Mouse (Mus musculus): ENCODE data around the gene Dedd2. TPM values are rescaled to one million over a fixed set of nuclear protein-coding genes. Genes with fewer than 3 reads are reported as not detected.

Gene Dedd2
- polyA plus RNA-seq, 2 experiments, result 9.4 to 11.1 TPM

- WGBS, result 3% methylated on average over 6 of the region's 6 CpGs
- no peak for TF ChIP-seq POLR2A (IDR thresholded peaks at IDR 0.05; ENCODE audit: borderline replicate concordance, extremely low read depth, insufficient read depth, insufficient read length)
- no peak overlapping the region for H3K27ac ChIP-seq (replicated peaks; ENCODE audit: low read depth, low read length)
- no peaks in the 10 kb centered on the region for H3K9me3 ChIP-seq (ENCODE audit: control insufficient read depth, low read length)
- DNase-seq (ENCODE audit: low spot score) (no peak), ATAC-seq (ENCODE audit: low FRiP score, low read depth) (no peak)
- no peaks in the 10 kb centered on the region for H3K36me3 ChIP-seq (ENCODE audit: control insufficient read depth, insufficient read depth, low read length)
- H3K4me1 ChIP-seq (ENCODE audit: control insufficient read depth, insufficient read depth, low read length), result peaks cover 11% of the 10 kb centered on the region; the same call in 1 of the 2 replicates
- H3K27me3 ChIP-seq (ENCODE audit: control insufficient read depth, insufficient read depth, low read length), result peaks cover 69% of the 10 kb centered on the region
- H3K9ac ChIP-seq (ENCODE audit: low read depth, low read length, severe bottlenecking), result no peak overlapping the region
- H3K4me3 ChIP-seq (replicated peaks; ENCODE audit: low read length), result no peak overlapping the region
- H3K4me2 ChIP-seq (replicated peaks; ENCODE audit: low read depth, low read length, severe bottlenecking), result no peak overlapping the region
These were observed 39.9 kb downstream of the Dedd2 start for GRCm38 (mm10) chr7:25180512-25180911.

GRCm38 (mm10) chr7:25179606-25180161 lies 40.7 kb downstream of the Dedd2 start, which contains the start of gene Pou2f2:
Gene Pou2f2, minus strand, starts transcription at chr7:25179726.
- Histone ChIP-seq H3K27me3 (ENCODE audit: control insufficient read depth, insufficient read depth, low read length) (peaks cover 69% of the 10 kb centered on the region), H3K4me3 (replicated peaks; ENCODE audit: low read length) (peak within 1 kb of the TSS; percentile 47), H3K27ac (replicated peaks; ENCODE audit: low read depth, low read length) (no peak within 1 kb of the TSS), H3K9me3 (ENCODE audit: control insufficient read depth, low read length) (no peaks in the 10 kb centered on the region), H3K4me1 (ENCODE audit: control insufficient read depth, insufficient read depth, low read length) (peaks cover 11% of the 10 kb centered on the region; the same call in 1 of the 2 replicates), H3K36me3 (ENCODE audit: control insufficient read depth, insufficient read depth, low read length) (no peaks in the 10 kb centered on the region), H3K9ac (ENCODE audit: low read depth, low read length, severe bottlenecking) (peak within 1 kb of the TSS; percentile 36), H3K4me2 (replicated peaks; ENCODE audit: low read depth, low read length, severe bottlenecking) (peak within 1 kb of the TSS; percentile 93)
- ATAC-seq (ENCODE audit: low FRiP score, low read depth) (peak; percentile 87), DNase-seq (ENCODE audit: low spot score) (peak; percentile 77)
- WGBS, result 7% methylated on average over 25 of the region's 56 CpGs
- no peak for TF ChIP-seq POLR2A (IDR thresholded peaks at IDR 0.05; ENCODE audit: borderline replicate concordance, extremely low read depth, insufficient read depth, insufficient read length)

GRCm38 (mm10) chr7:25178787-25179605 lies 41.4 kb downstream of the Dedd2 start:
- H3K4me3 ChIP-seq (replicated peaks; ENCODE audit: low read length), result peak overlapping the region; percentile 47
- peak; percentile 64 for ATAC-seq (ENCODE audit: low FRiP score, low read depth)
- no peak for DNase-seq (ENCODE audit: low spot score)
- peaks cover 11% of the 10 kb centered on the region; the same call in 1 of the 2 replicates for H3K4me1 ChIP-seq (ENCODE audit: control insufficient read depth, insufficient read depth, low read length)
- under 1% methylated on average over 56 of the region's 56 CpGs for WGBS
- H3K9ac ChIP-seq (ENCODE audit: low read depth, low read length, severe bottlenecking), result peak overlapping the region; percentile 36
- peaks cover 69% of the 10 kb centered on the region for H3K27me3 ChIP-seq (ENCODE audit: control insufficient read depth, insufficient read depth, low read length)
- peak overlapping the region; percentile 93 for H3K4me2 ChIP-seq (replicated peaks; ENCODE audit: low read depth, low read length, severe bottlenecking)
- H3K9me3 ChIP-seq (ENCODE audit: control insufficient read depth, low read length), result no peaks in the 10 kb centered on the region
- no peak overlapping the region for H3K27ac ChIP-seq (replicated peaks; ENCODE audit: low read depth, low read length)
- no peaks in the 10 kb centered on the region for H3K36me3 ChIP-seq (ENCODE audit: control insufficient read depth, insufficient read depth, low read length)
- TF ChIP-seq POLR2A (IDR thresholded peaks at IDR 0.05; ENCODE audit: borderline replicate concordance, extremely low read depth, insufficient read depth, insufficient read length), result no peak

GRCm38 (mm10) chr7:25178317-25178716 lies 42.1 kb downstream of the Dedd2 start:
- Histone ChIP-seq H3K27ac (replicated peaks; ENCODE audit: low read depth, low read length) (no peak overlapping the region), H3K36me3 (ENCODE audit: control insufficient read depth, insufficient read depth, low read length) (no peaks in the 10 kb centered on the region), H3K4me1 (ENCODE audit: control insufficient read depth, insufficient read depth, low read length) (peaks cover 11% of the 10 kb centered on the region; the same call in 1 of the 2 replicates), H3K9ac (ENCODE audit: low read depth, low read length, severe bottlenecking) (peak overlapping the region; percentile 36; the same call in 1 of the 2 replicates), H3K4me2 (replicated peaks; ENCODE audit: low read depth, low read length, severe bottlenecking) (peak overlapping the region; percentile 93), H3K9me3 (ENCODE audit: control insufficient read depth, low read length) (no peaks in the 10 kb centered on the region), H3K4me3 (replicated peaks; ENCODE audit: low read length) (peak overlapping the region; percentile 47), H3K27me3 (ENCODE audit: control insufficient read depth, insufficient read depth, low read length) (peaks cover 69% of the 10 kb centered on the region)
- TF ChIP-seq POLR2A (IDR thresholded peaks at IDR 0.05; ENCODE audit: borderline replicate concordance, extremely low read depth, insufficient read depth, insufficient read length), result no peak
- no peak for ATAC-seq (ENCODE audit: low FRiP score, low read depth)
- WGBS, result 4% methylated on average over 16 of the region's 17 CpGs
- no peak for DNase-seq (ENCODE audit: low spot score)

GRCm38 (mm10) chr7:25174343-25174742 lies 46.1 kb downstream of the Dedd2 start:
- Histone ChIP-seq H3K4me1 (ENCODE audit: control insufficient read depth, insufficient read depth, low read length) (peaks cover 7% of the 10 kb centered on the region; the same call in 1 of the 2 replicates), H3K9ac (ENCODE audit: low read depth, low read length, severe bottlenecking) (no peak overlapping the region), H3K4me3 (replicated peaks; ENCODE audit: low read length) (no peak overlapping the region), H3K4me2 (replicated peaks; ENCODE audit: low read depth, low read length, severe bottlenecking) (no peak overlapping the region), H3K36me3 (ENCODE audit: control insufficient read depth, insufficient read depth, low read length) (no peaks in the 10 kb centered on the region), H3K9me3 (ENCODE audit: control insufficient read depth, low read length) (no peaks in the 10 kb centered on the region), H3K27ac (replicated peaks; ENCODE audit: low read depth, low read length) (no peak overlapping the region), H3K27me3 (ENCODE audit: control insufficient read depth, insufficient read depth, low read length) (peaks cover 31% of the 10 kb centered on the region)
- DNase-seq (ENCODE audit: low spot score) (no peak), ATAC-seq (ENCODE audit: low FRiP score, low read depth) (no peak)
- TF ChIP-seq POLR2A (IDR thresholded peaks at IDR 0.05; ENCODE audit: borderline replicate concordance, extremely low read depth, insufficient read depth, insufficient read length), result no peak
- 57% methylated on average over 10 of the region's 11 CpGs for WGBS

Measured in limb, embryonic 14.5 days (tissue).